Mouse (Mus musculus) liver, postnatal 0 days (tissue): ENCODE measurements around the gene Ttc23.

Experiments used
- CTCF ChIP-seq: sonication (generic); IDR thresholded peaks from 2 replicates; pipeline ENCODE4 v1.5.1; 2016; ENCODE audit warnings: antibody characterized with exemption, low read depth
- EP300 ChIP-seq: IDR thresholded peaks from 2 replicates; pipeline ENCODE4 v1.6.1; 2016; ENCODE audit warnings: antibody characterized with exemption, low read depth, mild to moderate bottlenecking

DNA sequence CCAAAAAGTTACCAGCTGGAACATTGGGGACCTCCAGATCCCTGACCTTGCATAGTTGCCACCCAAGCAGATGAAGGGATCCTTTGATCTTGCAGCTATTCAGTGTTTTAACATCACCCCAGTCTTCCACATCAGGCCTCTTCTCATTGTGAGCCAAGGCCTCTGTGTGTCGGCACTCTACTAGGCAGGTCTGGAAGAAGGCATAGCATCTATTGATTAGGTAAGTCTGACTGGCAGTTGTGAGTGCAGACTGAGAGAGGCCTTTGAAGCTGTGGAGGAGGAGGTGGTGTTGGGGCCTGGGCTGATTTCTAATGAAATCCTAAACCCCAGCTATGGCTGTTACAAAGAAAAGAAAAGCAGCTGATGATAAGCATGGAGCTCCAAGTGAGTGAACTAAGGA, 8.0 kb downstream of the Ttc23 start:
- no peak for TF ChIP-seq CTCF
- no peak for TF ChIP-seq EP300
